Mouse (Mus musculus): Measurements from ENCODE around the gene Map2k6.

Gene Map2k6

GRCm38 (mm10) chr11:110453445-110454154 lies 54.7 kb downstream of the Map2k6 start:
- DNase-seq = no peak

GRCm38 (mm10) chr11:110457441-110457912 lies 58.6 kb downstream of the Map2k6 start:
- DNase-seq = no peak

GRCm38 (mm10) chr11:110460480-110460879 lies 61.6 kb downstream of the Map2k6 start:
- no peak for DNase-seq

GRCm38 (mm10) chr11:110461560-110462331 lies 62.8 kb downstream of the Map2k6 start:
- DNase-seq = no peak

GRCm38 (mm10) chr11:110462975-110463578 lies 64.2 kb downstream of the Map2k6 start:
- DNase-seq = peak; percentile 27

GRCm38 (mm10) chr11:110463801-110464200 lies 64.9 kb downstream of the Map2k6 start:
- no peak for DNase-seq

- DNase-seq = no peak
Measured at GRCm38 (mm10) chr11:110469054-110469453, 70.1 kb downstream of the Map2k6 start.

GRCm38 (mm10) chr11:110470561-110471273 lies 71.8 kb downstream of the Map2k6 start:
- DNase-seq = no peak

- no peak for DNase-seq
Measured at GRCm38 (mm10) chr11:110471362-110471761, 72.4 kb downstream of the Map2k6 start.

GRCm38 (mm10) chr11:110472078-110472477 lies 73.2 kb downstream of the Map2k6 start:
- DNase-seq = no peak

GRCm38 (mm10) chr11:110473495-110473894 lies 74.6 kb downstream of the Map2k6 start:
- DNase-seq = no peak

GRCm38 (mm10) chr11:110476361-110477151 lies 77.6 kb downstream of the Map2k6 start:
- no peak for DNase-seq

- peak; percentile 45 for DNase-seq
Measured at GRCm38 (mm10) chr11:110477961-110478869, 79.3 kb downstream of the Map2k6 start.

- DNase-seq = peak; percentile 67
Measured at GRCm38 (mm10) chr11:110478978-110479384, 80.1 kb downstream of the Map2k6 start.

- no peak for DNase-seq
Measured at GRCm38 (mm10) chr11:110481406-110481805, 82.5 kb downstream of the Map2k6 start.

GRCm38 (mm10) chr11:110482176-110482575 lies 83.3 kb downstream of the Map2k6 start:
- peak; percentile 35 for DNase-seq

- DNase-seq = no peak
Measured at GRCm38 (mm10) chr11:110482649-110483048, 83.7 kb downstream of the Map2k6 start.

- DNase-seq = peak; percentile 45
Measured at GRCm38 (mm10) chr11:110483165-110483564, 84.2 kb downstream of the Map2k6 start.

GRCm38 (mm10) chr11:110484426-110484825 lies 85.5 kb downstream of the Map2k6 start:
- no peak for DNase-seq

GRCm38 (mm10) chr11:110485081-110485480 lies 86.2 kb downstream of the Map2k6 start:
- DNase-seq = peak; percentile 24

- DNase-seq = peak; percentile 63
Measured at GRCm38 (mm10) chr11:110487796-110488195, 88.9 kb downstream of the Map2k6 start.

Data from kidney, adult 18-20 months (tissue).